Comparison of ENCODE assay signal across 11 mouse cellular contexts in the genomic region with DNA sequence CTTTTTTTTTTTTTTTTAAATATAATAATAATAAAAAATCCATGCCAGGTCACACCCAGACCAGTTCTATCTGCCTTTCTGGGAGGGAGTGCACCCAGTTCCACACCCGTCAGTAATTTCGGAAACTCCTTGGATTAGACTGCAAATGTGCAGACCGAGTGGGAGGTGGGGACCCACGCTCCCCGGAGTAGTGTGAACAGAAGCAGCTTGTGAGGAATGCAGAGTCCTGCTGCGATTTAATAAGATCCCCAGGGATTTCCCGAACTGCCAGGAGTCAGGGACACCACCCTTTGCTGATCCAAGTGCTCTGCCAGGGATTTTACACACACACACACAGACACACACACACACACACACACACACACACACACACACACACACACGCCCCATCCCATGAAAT. TPM values are rescaled to one million over a fixed set of nuclear protein-coding genes. Genes with fewer than 3 reads are reported as not detected.
DNase-seq lines count a peak whose midpoint lies in the region; ATAC-seq lines count a peak whose summit lies in the region.
"Had no signal": no experiment of that assay in that cellular context is flagged by ENCODE, and none has a peak within 500 bp of the region (broad histone marks: within the 10 kb centered on the region; RNA-seq: fewer than 3 reads in every experiment).

No protein-coding gene starts in this region.

- ATAC-seq in midbrain, embryonic 12.5 days (ENCODE audit: low FRiP score, low read depth): no peak
- ATAC-seq in midbrain, embryonic 11.5 days (ENCODE audit: low FRiP score): no peak
- no peak for ATAC-seq in forebrain, embryonic 14.5 days
- ATAC-seq in stomach, embryonic 15.5 days (ENCODE audit: insufficient read depth, low FRiP score, low read depth): no peak

- H3K4me2 ChIP-seq in midbrain, embryonic 12.5 days (replicated peaks): peak overlapping the region; percentile 50; the same call in 1 of the 2 replicates
- H3K4me2 ChIP-seq in midbrain, embryonic 11.5 days: no peak overlapping the region
- H3K4me2 ChIP-seq in forebrain, embryonic 14.5 days (ENCODE audit: low read length): no peak overlapping the region
- H3K4me2 ChIP-seq in stomach, embryonic 15.5 days: no peak overlapping the region

- H3K4me1 ChIP-seq in midbrain, embryonic 12.5 days: peaks cover 38% of the 10 kb centered on the region
- H3K4me1 ChIP-seq in midbrain, embryonic 11.5 days (ENCODE audit: control insufficient read depth, insufficient read depth, low read length): peaks cover 6% of the 10 kb centered on the region
- H3K4me1 ChIP-seq in forebrain, embryonic 14.5 days (ENCODE audit: control insufficient read depth, insufficient read depth, low read length): peaks cover 32% of the 10 kb centered on the region
- peaks cover 36% of the 10 kb centered on the region for H3K4me1 ChIP-seq in stomach, embryonic 15.5 days

- no peak overlapping the region for H3K4me3 ChIP-seq in midbrain, embryonic 12.5 days
- H3K4me3 ChIP-seq in midbrain, embryonic 11.5 days (ENCODE audit: low read depth, low read length): no peak overlapping the region
- no peak overlapping the region for H3K4me3 ChIP-seq in forebrain, embryonic 14.5 days (ENCODE audit: low read depth, low read length)
- no peak overlapping the region for H3K4me3 ChIP-seq in stomach, embryonic 15.5 days (replicated peaks)

- peak overlapping the region; percentile 52; the same call in 1 of the 2 replicates for H3K27ac ChIP-seq in midbrain, embryonic 12.5 days (replicated peaks)
- H3K27ac ChIP-seq in midbrain, embryonic 11.5 days (ENCODE audit: low read depth, low read length): no peak overlapping the region
- H3K27ac ChIP-seq in forebrain, embryonic 14.5 days (ENCODE audit: low read depth, low read length): peak overlapping the region; percentile 69; the same call in 1 of the 2 replicates
- H3K27ac ChIP-seq in stomach, embryonic 15.5 days: peak overlapping the region; percentile 71
- H3K27ac ChIP-seq: embryonic facial prominence, embryonic 13.5 days had no signal

- peak; percentile 95 for DNase-seq in heart, adult 11 months
- DNase-seq in heart, postnatal 4 days: no peak
- no peak for DNase-seq in midbrain, embryonic 11.5 days (ENCODE audit: low spot score, missing footprints)
- peak; percentile 42 for DNase-seq in forebrain, embryonic 14.5 days (ENCODE audit: low spot score)
- DNase-seq in adrenal gland, postnatal 25 days: no peak
- DNase-seq in urinary bladder, postnatal 25 days (ENCODE audit: low spot score): no peak

- no peaks in the 10 kb centered on the region for H3K36me3 ChIP-seq in midbrain, embryonic 12.5 days
- no peaks in the 10 kb centered on the region for H3K36me3 ChIP-seq in midbrain, embryonic 11.5 days (ENCODE audit: control insufficient read depth, insufficient read depth, low read length)
- H3K36me3 ChIP-seq in forebrain, embryonic 14.5 days (ENCODE audit: control insufficient read depth, insufficient read depth, low read length): no peaks in the 10 kb centered on the region
- H3K36me3 ChIP-seq in stomach, embryonic 15.5 days: no peaks in the 10 kb centered on the region
- H3K36me3 ChIP-seq: embryonic facial prominence, embryonic 13.5 days had no signal

- 26% methylated on average over 8 of the region's 8 CpGs for WGBS in midbrain, embryonic 12.5 days
- 32% methylated on average over 8 of the region's 8 CpGs for WGBS in midbrain, embryonic 11.5 days
- 14% methylated on average over 8 of the region's 8 CpGs for WGBS in forebrain, embryonic 14.5 days
- 41% methylated on average over 8 of the region's 8 CpGs for WGBS in stomach, embryonic 15.5 days

- H3K27me3 ChIP-seq in midbrain, embryonic 12.5 days: peaks cover 18% of the 10 kb centered on the region
- peaks cover 2% of the 10 kb centered on the region; the same call in 1 of the 2 replicates for H3K27me3 ChIP-seq in midbrain, embryonic 11.5 days (ENCODE audit: control insufficient read depth, insufficient read depth, low read length)
- no peaks in the 10 kb centered on the region for H3K27me3 ChIP-seq in forebrain, embryonic 14.5 days (replicated peaks; ENCODE audit: control insufficient read depth, insufficient read depth, low read length)
- H3K27me3 ChIP-seq in stomach, embryonic 15.5 days (replicated peaks): no peaks in the 10 kb centered on the region

- H3K9me3 ChIP-seq in midbrain, embryonic 12.5 days: no peaks in the 10 kb centered on the region
- H3K9me3 ChIP-seq in midbrain, embryonic 11.5 days (ENCODE audit: control insufficient read depth, low read length): no peaks in the 10 kb centered on the region
- H3K9me3 ChIP-seq in forebrain, embryonic 14.5 days (replicated peaks; ENCODE audit: control insufficient read depth, low read length): no peaks in the 10 kb centered on the region
- no peaks in the 10 kb centered on the region for H3K9me3 ChIP-seq in stomach, embryonic 15.5 days
- H3K9me3 ChIP-seq: embryonic facial prominence, embryonic 13.5 days had no signal

- no peak overlapping the region for H3K9ac ChIP-seq in midbrain, embryonic 12.5 days (replicated peaks)
- H3K9ac ChIP-seq in midbrain, embryonic 11.5 days (ENCODE audit: low read length): no peak overlapping the region
- no peak overlapping the region for H3K9ac ChIP-seq in forebrain, embryonic 14.5 days (ENCODE audit: low read length)
- no peak overlapping the region for H3K9ac ChIP-seq in stomach, embryonic 15.5 days

RNA-seq across cellular contexts. Expression of a gene that starts 16.5 kb away (rescaled TPM):
- total RNA-seq in heart, postnatal 4 days (2021): not detected
- polyA plus RNA-seq in midbrain, embryonic 12.5 days (2016; fragmentation: Nextera tagmentation; extraction: Ambion mirVana): 0.98 and 1.9 TPM in 2 replicates
- polyA plus RNA-seq in midbrain, embryonic 11.5 days (2014; fragmentation: Nextera tagmentation; extraction: Ambion mirVana): 0.41 and 0.51 TPM in 2 replicates
- polyA plus RNA-seq in forebrain, embryonic 14.5 days (2014; fragmentation: Nextera tagmentation; extraction: Ambion mirVana): 4.3 and 5.5 TPM in 2 replicates
- polyA plus RNA-seq in stomach, embryonic 15.5 days (2015; fragmentation: Nextera tagmentation; extraction: Ambion mirVana): 0.42 and 0.53 TPM in 2 replicates
- total RNA-seq in adrenal gland, postnatal 25 days (2021): 0.86 and 1.9 TPM in 2 replicates
- total RNA-seq: CH12.LX; heart, postnatal 25 days had no signal

RNA-seq across cellular contexts. Expression of a gene that starts 26.9 kb away (rescaled TPM):
- total RNA-seq in heart, postnatal 4 days (2021): 10 to 100 TPM; 34.1 to 39.3 TPM
- 44.3 and 46.4 TPM in 2 replicates for polyA plus RNA-seq in midbrain, embryonic 12.5 days (2016; fragmentation: Nextera tagmentation; extraction: Ambion mirVana)
- polyA plus RNA-seq in midbrain, embryonic 11.5 days (2014; fragmentation: Nextera tagmentation; extraction: Ambion mirVana): 37.9 and 38.4 TPM in 2 replicates
- 47.5 and 57.0 TPM in 2 replicates for polyA plus RNA-seq in forebrain, embryonic 14.5 days (2014; fragmentation: Nextera tagmentation; extraction: Ambion mirVana)
- polyA plus RNA-seq in stomach, embryonic 15.5 days (2015; fragmentation: Nextera tagmentation; extraction: Ambion mirVana): 15.4 and 15.7 TPM in 2 replicates
- total RNA-seq in adrenal gland, postnatal 25 days (2021): 29.9 and 31.0 TPM in 2 replicates

RNA-seq across cellular contexts. Expression of a gene that starts 47.4 kb away (rescaled TPM):
- under 1 TPM; 0.18 to 0.50 TPM for total RNA-seq in heart, postnatal 4 days (2021)
- polyA plus RNA-seq in midbrain, embryonic 12.5 days (2016; fragmentation: Nextera tagmentation; extraction: Ambion mirVana): 1.5 and 1.7 TPM in 2 replicates
- polyA plus RNA-seq in midbrain, embryonic 11.5 days (2014; fragmentation: Nextera tagmentation; extraction: Ambion mirVana): 0.64 and 0.77 TPM in 2 replicates
- polyA plus RNA-seq in forebrain, embryonic 14.5 days (2014; fragmentation: Nextera tagmentation; extraction: Ambion mirVana): 5.9 and 8.9 TPM in 2 replicates
- polyA plus RNA-seq in stomach, embryonic 15.5 days (2015; fragmentation: Nextera tagmentation; extraction: Ambion mirVana): 0.76 and 1.2 TPM in 2 replicates
- total RNA-seq in adrenal gland, postnatal 25 days (2021): 0.71 and 1.5 TPM in 2 replicates

Comparison
In these comparisons a context has a peak if more than half of its experiments do, and no peak if none do; other contexts are left out.
1. DNase-seq: peak in heart, adult 11 months (single experiment) and forebrain, embryonic 14.5 days (single experiment); none in heart, postnatal 4 days (single experiment), midbrain, embryonic 11.5 days (single experiment), adrenal gland, postnatal 25 days (single experiment) and urinary bladder, postnatal 25 days (single experiment).